Mouse (Mus musculus): ENCODE measurements at regions not wholly inside any gene's neighbourhood (a gene's known extent, or its start where the extent isn't known, plus 50 kb on each side); places are given as distances from the start of the nearest gene placed in this dataset.

- no peak overlapping the region for H3K4me2 ChIP-seq
- no peak overlapping the region for H3K27ac ChIP-seq (ENCODE audit: low read depth, low read length)
- ATAC-seq (replicated peaks; ENCODE audit: insufficient number of reproducible peaks, low FRiP score, low TSS enrichment): no peak
- no peak overlapping the region for H3K9ac ChIP-seq (ENCODE audit: low read depth, low read length)
- 60% methylated on average over 5 of the region's 5 CpGs for WGBS (ENCODE audit: insufficient replicate concordance)
- H3K36me3 ChIP-seq (ENCODE audit: control insufficient read depth, insufficient read depth, low read length): no peaks in the 10 kb centered on the region
- H3K27me3 ChIP-seq (ENCODE audit: control insufficient read depth, insufficient read depth, low read length): no peaks in the 10 kb centered on the region
- H3K9me3 ChIP-seq (replicated peaks; ENCODE audit: control insufficient read depth, low read length): no peaks in the 10 kb centered on the region
- no peak overlapping the region for H3K4me3 ChIP-seq (ENCODE audit: low read depth, low read length)
- no peaks in the 10 kb centered on the region for H3K4me1 ChIP-seq (ENCODE audit: control insufficient read depth, insufficient read depth, low read length)
Observed at GRCm38 (mm10) chr13:63757061-63757460, 58.0 kb upstream of the Ercc6l2 start.

DNA sequence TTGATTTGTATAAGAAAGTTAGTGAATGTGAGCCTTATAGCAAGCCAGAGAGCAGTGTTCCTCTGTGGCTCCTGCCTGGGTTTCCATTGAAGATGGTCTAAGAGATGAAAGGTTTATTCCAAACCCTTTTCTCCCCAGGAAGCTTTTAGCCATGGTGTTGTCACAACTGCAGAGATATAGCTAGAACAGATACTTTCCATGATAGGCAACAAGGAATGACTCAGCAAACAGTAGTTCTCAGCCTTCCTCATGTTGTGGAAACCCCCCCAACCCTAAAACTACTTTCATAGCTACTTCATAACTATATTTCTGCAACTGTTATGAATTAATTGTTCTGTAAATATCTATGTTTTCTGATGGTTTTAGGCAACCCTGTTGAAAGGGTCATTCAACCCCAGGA is 53.5 kb upstream of the Ercc6l2 start:
- Histone ChIP-seq H3K9ac (ENCODE audit: low read depth, low read length) (no peak overlapping the region), H3K27ac (ENCODE audit: low read depth, low read length) (no peak overlapping the region), H3K4me3 (ENCODE audit: low read depth, low read length) (no peak overlapping the region), H3K4me1 (ENCODE audit: control insufficient read depth, insufficient read depth, low read length) (no peaks in the 10 kb centered on the region), H3K27me3 (ENCODE audit: control insufficient read depth, insufficient read depth, low read length) (no peaks in the 10 kb centered on the region), H3K36me3 (ENCODE audit: control insufficient read depth, insufficient read depth, low read length) (no peaks in the 10 kb centered on the region), H3K4me2 (no peak overlapping the region), H3K9me3 (replicated peaks; ENCODE audit: control insufficient read depth, low read length) (no peaks in the 10 kb centered on the region)
- no peak for ATAC-seq (replicated peaks; ENCODE audit: insufficient number of reproducible peaks, low FRiP score, low TSS enrichment)
